Mouse (Mus musculus) heart, postnatal 0 days (tissue): ENCODE data around the gene Krtap5-3. TPM values are rescaled to one million over a fixed set of nuclear protein-coding genes. Genes with fewer than 3 reads are reported as not detected.
"Not testable (repeated sequence)": the region's sequence is repeated elsewhere in the genome, so short reads cannot be mapped to it uniquely, and the experiment has no call there.

Experiments used
- ATAC-seq: fragments of 200-750 bp; cut with Nextera tagmentation; 2 replicates; pipeline ENCODE4 v1.8.0; 2017; ENCODE audit warnings: low read depth, moderate number of reproducible peaks, moderate library complexity; ENCODE audit not compliant: insufficient read depth
- DNase-seq: peaks from one replicate; pipeline ENCODE4 v3.0.0-alpha.2; 2016; ENCODE audit warnings: low spot score
- H3K27ac ChIP-seq: fragments of 300-500 bp; sonication (generic); 2 replicates; pipeline ENCODE4 v1.5.1; 2014; ENCODE audit warnings: low read depth, mild to moderate bottlenecking
- H3K27me3 ChIP-seq: fragments of 300-500 bp; sonication (generic); 2 replicates; pipeline ENCODE4 v1.6.1; 2014; ENCODE audit warnings: low read length, mixed read lengths; ENCODE audit not compliant: control insufficient read depth, insufficient read depth
- H3K36me3 ChIP-seq: fragments of 300-500 bp; sonication (generic); replicated peaks from 2 replicates; pipeline ENCODE4 v1.6.1; 2014; ENCODE audit warnings: low read length, mixed read lengths; ENCODE audit not compliant: control insufficient read depth, insufficient read depth
- H3K4me1 ChIP-seq: fragments of 300-500 bp; sonication (generic); 2 replicates; pipeline ENCODE4 v1.6.1; 2014; ENCODE audit warnings: antibody characterized with exemption; ENCODE audit not compliant: control insufficient read depth, insufficient read depth
- H3K4me2 ChIP-seq: fragments of 300-500 bp; sonication (generic); 2 replicates; pipeline ENCODE4 v1.6.1; 2014; ENCODE audit warnings: low read depth, mild to moderate bottlenecking, low read length, moderate library complexity
- H3K4me3 ChIP-seq: fragments of 300-500 bp; sonication (generic); 2 replicates; pipeline ENCODE4 v1.5.1; 2014; ENCODE audit warnings: low read depth, low read length
- H3K9ac ChIP-seq: fragments of 300-500 bp; sonication (generic); replicated peaks from 2 replicates; pipeline ENCODE4 v1.6.1; 2014; ENCODE audit warnings: low read depth, low read length, mixed read lengths
- H3K9me3 ChIP-seq: fragments of 300-500 bp; sonication (generic); replicated peaks from 2 replicates; pipeline ENCODE4 v1.6.1; 2016; ENCODE audit warnings: low read length; ENCODE audit not compliant: control insufficient read depth
- CTCF ChIP-seq: IDR thresholded peaks from 2 replicates; pipeline ENCODE4 v1.5.1; 2016; ENCODE audit warnings: antibody characterized with exemption, control low read depth, low read depth
- EP300 ChIP-seq: IDR thresholded peaks from 2 replicates; pipeline ENCODE4 v1.6.1; 2016; ENCODE audit warnings: antibody characterized with exemption, low read depth
- WGBS: fragments of 180-500 bp; shearing (Covaris S2); extraction: QIAGEN DNeasy Blood & Tissue Kit; methylation state at CpG from one replicate; pipeline ENCODE4 v1.1.7; 2014; 5-methylcytosine and 5-hydroxymethylcytosine counted together
- polyA plus RNA-seq: library from polyadenylated mRNA; unstranded; fragments of >200 nt; fragmentation: Nextera tagmentation; extraction: Ambion mirVana; gene quantifications from 2 replicates; pipeline ENCODE4 v1.2.1, GENCODE M21; 2015
- total RNA-seq: library from RNA; depleted of rRNA; stranded (reverse); fragments of >200 nt; gene quantifications from 2 replicates; pipeline ENCODE4 v1.2.3, GENCODE M21; 2014; ENCODE audit warnings: low replicate concordance; rRNA removed

The Krtap5-3 gene
- total RNA-seq (not detected in 2 replicates), polyA plus RNA-seq (not detected in 2 replicates)

DNA sequence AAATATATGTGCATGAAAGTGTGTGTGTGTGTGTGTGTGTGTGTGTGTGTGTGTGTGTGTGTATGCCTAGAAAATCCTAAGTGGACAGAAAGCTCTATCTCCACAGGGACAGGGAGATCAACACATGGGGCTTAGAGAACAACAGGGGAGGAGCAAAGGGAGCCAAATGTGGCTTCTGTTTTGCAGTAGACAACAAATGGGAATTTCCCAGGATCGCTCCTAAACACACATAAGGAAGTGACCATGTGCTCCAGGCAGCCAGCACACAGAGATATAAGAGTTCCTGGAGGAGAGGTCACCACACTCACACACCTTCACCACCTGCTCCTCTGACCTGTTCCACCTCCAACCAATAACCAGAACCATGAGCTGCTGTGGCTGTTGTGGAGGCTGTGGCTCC lies at the start of gene Krtap5-3:
Gene Krtap5-3, plus strand, starts transcription at position 301 of the 400 bp plus-strand sequence.
- no peak for ATAC-seq
- no peak within 1 kb of the TSS for H3K9ac ChIP-seq
- H3K27me3 ChIP-seq: no peaks in the 10 kb centered on the region
- H3K36me3 ChIP-seq: no peaks in the 10 kb centered on the region
- no peaks in the 10 kb centered on the region for H3K4me1 ChIP-seq
- 57% methylated on average over 1 of the region's 1 CpGs for WGBS
- H3K27ac ChIP-seq: no peak within 1 kb of the TSS
- H3K4me2 ChIP-seq: no peak within 1 kb of the TSS
- TF ChIP-seq EP300: no peak
- no peak for TF ChIP-seq CTCF
- no peak for DNase-seq
- no peak within 1 kb of the TSS for H3K4me3 ChIP-seq
- no peaks in the 10 kb centered on the region for H3K9me3 ChIP-seq

GRCm38 (mm10) chr7:142152191-142152590 lies 49.0 kb upstream of the Krtap5-3 start:
- H3K9me3 ChIP-seq: no peaks in the 10 kb centered on the region
- no peak overlapping the region for H3K4me2 ChIP-seq
- no peak overlapping the region for H3K4me3 ChIP-seq
- no peaks in the 10 kb centered on the region for H3K27me3 ChIP-seq
- no peak overlapping the region for H3K9ac ChIP-seq
- no peaks in the 10 kb centered on the region for H3K36me3 ChIP-seq
- no peaks in the 10 kb centered on the region for H3K4me1 ChIP-seq
- WGBS: 72% methylated on average over 4 of the region's 4 CpGs
- DNase-seq (no peak), ATAC-seq (no peak)
- no peak overlapping the region for H3K27ac ChIP-seq
- no peak for TF ChIP-seq EP300

GRCm38 (mm10) chr7:142155308-142155707 lies 45.9 kb upstream of the Krtap5-3 start:
- no peak overlapping the region for H3K4me2 ChIP-seq
- DNase-seq: no peak
- 50% methylated on average over 1 of the region's 1 CpGs for WGBS
- no peaks in the 10 kb centered on the region for H3K9me3 ChIP-seq
- H3K4me1 ChIP-seq: no peaks in the 10 kb centered on the region
- TF ChIP-seq EP300 (no peak), CTCF (no peak)
- H3K27me3 ChIP-seq: no peaks in the 10 kb centered on the region
- H3K4me3 ChIP-seq: no peak overlapping the region
- H3K9ac ChIP-seq: no peak overlapping the region
- ATAC-seq: no peak
- no peak overlapping the region for H3K27ac ChIP-seq
- no peaks in the 10 kb centered on the region for H3K36me3 ChIP-seq

DNA sequence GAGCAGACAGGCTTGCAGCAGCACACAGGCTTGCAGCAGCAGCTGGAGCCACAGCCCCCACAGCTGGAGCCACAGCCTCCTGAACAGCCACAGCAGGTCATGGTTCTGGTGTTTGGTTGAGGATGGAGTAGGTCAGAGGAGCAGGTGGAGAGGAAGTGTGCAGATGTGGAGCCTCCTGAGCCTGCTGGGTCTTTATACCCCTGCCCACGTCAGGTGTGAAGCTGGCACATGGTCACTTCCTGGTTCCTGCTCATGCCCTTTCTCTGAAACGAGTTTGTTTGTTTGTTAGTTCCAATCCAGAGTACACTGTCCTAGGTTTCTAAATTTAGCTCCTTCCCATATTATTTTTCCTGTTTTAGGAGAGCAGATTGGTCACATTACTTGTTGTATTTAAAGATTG lies 44.2 kb upstream of the Krtap5-3 start, which contains the start of gene Gm29735:
Gene Gm29735, minus strand, starts transcription at position 101 of the 400 bp plus-strand sequence.
- WGBS: 26% methylated on average over 2 of the region's 2 CpGs
- H3K9ac ChIP-seq, H3K4me3 ChIP-seq, H3K4me1 ChIP-seq, H3K4me2 ChIP-seq, H3K27ac ChIP-seq, H3K36me3 ChIP-seq, H3K27me3 ChIP-seq, ATAC-seq, H3K9me3 ChIP-seq, DNase-seq: not testable (repeated sequence)

- WGBS: 81% methylated on average over 3 of the region's 3 CpGs
- H3K4me3 ChIP-seq: no peak overlapping the region
- H3K36me3 ChIP-seq: no peaks in the 10 kb centered on the region
- H3K9me3 ChIP-seq: no peaks in the 10 kb centered on the region
- ATAC-seq (no peak), DNase-seq (no peak)
- no peak overlapping the region for H3K9ac ChIP-seq
- no peaks in the 10 kb centered on the region for H3K27me3 ChIP-seq
- no peaks in the 10 kb centered on the region for H3K4me1 ChIP-seq
- no peak overlapping the region for H3K27ac ChIP-seq
- no peak for TF ChIP-seq EP300
- TF ChIP-seq CTCF: no peak
- no peak overlapping the region for H3K4me2 ChIP-seq
Measured at GRCm38 (mm10) chr7:142159366-142159765, 41.8 kb upstream of the Krtap5-3 start.

DNA sequence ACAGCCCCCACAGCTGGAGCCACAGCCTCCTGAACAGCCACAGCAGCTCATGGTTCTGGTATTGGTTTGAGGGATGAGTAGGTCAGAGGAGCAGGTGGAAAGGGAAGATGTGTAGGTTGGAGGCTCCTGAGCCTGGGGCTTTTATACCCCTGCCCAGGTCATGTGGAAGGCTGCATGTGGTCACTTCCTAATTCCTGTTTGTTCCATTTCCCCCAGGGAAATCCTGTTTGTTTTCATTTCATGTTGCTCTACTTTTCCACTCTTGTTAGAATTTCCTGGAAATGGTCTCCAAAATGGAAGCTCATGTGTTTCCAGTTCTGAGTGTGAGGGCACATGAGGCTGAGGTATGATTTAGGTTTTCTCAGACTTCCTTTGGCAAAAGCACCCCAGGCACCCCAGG lies 35.5 kb upstream of the Krtap5-3 start, which contains the start of gene Gm4553:
Gene Gm4553, minus strand, starts transcription at position 101 of the 400 bp plus-strand sequence.
- not testable (repeated sequence) for H3K36me3 ChIP-seq, H3K27me3 ChIP-seq, H3K4me3 ChIP-seq, H3K4me2 ChIP-seq, H3K27ac ChIP-seq, H3K4me1 ChIP-seq, H3K9ac ChIP-seq, H3K9me3 ChIP-seq, DNase-seq, ATAC-seq
